Mouse (Mus musculus): ENCODE measurements at regions not wholly inside any gene's neighbourhood (a gene's known extent, or its start where the extent isn't known, plus 50 kb on each side); places are given as distances from the start of the nearest gene placed in this dataset.

DNA sequence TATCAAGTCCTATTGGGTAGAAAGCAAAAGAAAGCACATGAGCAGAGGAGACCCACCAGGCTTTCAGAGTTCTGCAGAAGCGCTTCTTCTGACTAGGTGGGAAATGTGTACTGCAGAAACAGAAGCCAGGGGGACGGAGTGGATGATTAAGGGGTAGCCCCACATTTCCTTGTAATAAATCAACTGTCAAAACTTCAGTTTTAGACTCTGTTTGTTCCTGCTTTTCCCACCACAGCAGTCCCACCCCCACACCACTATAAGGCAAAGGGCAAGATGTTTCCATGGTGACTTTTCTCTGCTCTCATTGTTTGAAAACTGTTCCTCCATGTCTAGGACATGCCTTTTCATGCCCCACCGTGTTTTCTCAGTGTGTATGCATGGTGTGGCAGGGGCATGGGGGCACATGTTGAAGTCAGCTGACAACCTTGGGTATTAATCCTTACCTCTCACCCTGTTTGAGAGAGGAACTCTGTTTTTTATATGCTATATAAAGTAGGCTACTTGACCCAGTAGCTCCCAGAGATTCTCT is 202.8 kb upstream of the Nr4a3 start:
- intact Hi-C loops (cut with DNase I; ENCODE audit: low total_unique reads), result no loop called here
- no peak for DNase-seq

DNA sequence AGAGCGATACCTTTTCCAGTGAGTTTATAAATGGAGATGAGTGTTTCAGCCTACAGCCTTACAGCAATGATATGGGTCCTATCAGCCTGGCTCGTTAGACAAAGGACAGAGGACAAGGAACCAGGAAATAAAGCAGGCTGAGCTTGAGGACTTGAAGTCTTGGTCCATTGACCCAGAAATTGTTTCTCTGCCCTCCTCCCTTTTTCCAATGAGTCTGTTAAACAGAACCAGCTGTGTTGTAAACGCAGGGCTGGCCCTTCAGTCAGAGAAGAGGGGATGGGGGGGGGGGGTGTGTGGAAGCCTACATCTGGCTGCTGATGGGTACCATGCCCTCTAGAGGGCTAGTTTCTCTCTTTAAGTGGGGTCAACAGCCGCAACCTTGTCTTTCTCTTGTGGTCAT is 199.7 kb upstream of the Nr4a3 start:
- intact Hi-C loops (cut with DNase I; ENCODE audit: low total_unique reads), result no loop called here
- no peak for DNase-seq

DNA sequence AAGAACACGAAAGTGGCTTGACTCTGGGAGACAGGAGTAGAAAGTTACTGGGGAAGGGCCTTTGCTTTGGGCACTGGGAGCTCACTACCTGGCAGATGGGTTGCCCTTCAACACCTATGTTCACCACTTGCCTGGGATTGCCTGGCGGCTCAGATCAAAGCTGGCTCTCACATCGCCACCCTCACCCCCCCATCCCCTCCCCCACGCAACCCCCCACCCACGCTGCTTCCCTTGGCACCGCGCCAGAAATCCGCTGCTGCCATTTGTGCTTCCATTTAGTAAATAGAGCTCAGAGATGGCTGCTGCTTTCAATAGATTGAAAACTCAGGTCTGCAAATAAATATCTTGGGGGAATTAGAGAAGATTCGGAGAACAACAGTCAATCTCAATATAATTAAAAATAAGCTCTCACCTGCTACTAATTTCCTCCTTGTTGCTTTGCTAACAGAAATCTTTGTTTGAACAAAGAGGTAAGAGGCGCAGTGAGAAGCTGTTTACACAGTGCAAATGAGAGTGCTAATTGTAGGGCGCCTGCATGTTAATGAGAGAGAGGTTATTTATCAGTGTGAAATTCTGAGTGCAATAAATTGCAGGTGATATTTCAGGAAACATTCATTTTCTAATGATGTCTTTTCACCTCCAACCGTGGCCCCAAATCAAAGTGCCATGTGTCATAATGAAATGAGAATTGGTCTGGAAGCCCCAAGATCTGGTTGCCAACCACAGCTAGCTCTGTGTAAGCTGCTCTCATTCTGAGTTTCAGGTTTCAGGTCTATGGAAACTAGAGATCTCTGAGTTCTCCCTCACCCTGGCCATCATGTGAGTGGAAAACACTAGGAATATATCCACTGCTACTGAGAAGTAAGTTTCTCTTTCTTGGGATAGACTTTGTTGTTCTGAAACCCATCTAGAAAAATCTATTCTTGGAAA is 198.3 kb upstream of the Nr4a3 start:
- DNase-seq, result no peak
- intact Hi-C loops (cut with DNase I; ENCODE audit: low total_unique reads), result no loop called here

DNA sequence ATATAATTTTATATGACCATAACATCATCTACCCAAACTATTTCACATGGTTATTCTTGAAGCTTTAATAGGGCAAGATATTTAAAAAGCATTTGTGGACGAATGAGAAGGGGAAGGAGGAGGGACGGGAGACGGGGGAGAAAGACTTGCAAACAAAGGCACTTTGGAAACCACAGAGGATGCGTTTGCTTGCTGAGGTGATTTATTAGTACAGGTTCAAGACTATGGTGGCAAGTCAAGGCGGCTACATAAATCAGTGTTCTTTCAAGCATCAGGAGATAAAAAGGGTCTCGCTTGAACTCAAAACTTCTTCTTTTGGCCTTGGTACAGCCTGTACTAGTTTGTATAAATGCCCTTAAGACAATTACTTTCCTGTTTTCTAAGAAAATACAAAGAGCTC is 183.8 kb upstream of the Nr4a3 start:
- DNase-seq, result no peak
- intact Hi-C loops (cut with DNase I; ENCODE audit: low total_unique reads), result no loop called here

DNA sequence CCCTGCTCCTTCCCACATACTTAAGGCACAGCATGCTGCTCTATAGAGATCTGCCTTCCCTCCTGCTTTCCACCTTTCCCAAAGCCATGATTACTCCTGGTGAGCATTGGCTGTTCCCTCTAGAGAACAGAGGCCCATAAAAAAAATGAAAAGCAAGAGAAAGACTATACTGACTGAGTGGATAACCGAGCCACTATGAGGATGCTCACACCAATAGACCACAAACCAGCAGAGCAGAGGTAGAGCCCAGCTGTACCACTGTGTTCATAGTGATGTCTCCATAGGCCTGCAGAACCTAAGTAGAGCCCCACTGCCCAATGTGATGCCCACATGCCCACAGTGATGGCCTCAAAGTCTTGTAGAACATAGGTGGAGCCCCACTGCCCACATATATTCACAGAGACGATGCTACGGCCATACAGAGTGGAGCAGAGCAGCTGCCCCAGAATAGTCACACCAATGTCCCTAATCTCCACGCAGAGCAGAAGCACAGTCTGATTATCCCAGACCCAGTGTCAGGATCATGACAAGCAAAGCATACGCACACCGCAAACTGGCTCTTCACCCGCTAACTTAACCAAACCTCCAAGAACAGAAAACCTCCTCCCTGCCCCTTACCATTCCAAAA is 174.8 kb upstream of the Nr4a3 start:
- intact Hi-C loops (cut with DNase I; ENCODE audit: low total_unique reads), result no loop called here
- no peak for DNase-seq

DNA sequence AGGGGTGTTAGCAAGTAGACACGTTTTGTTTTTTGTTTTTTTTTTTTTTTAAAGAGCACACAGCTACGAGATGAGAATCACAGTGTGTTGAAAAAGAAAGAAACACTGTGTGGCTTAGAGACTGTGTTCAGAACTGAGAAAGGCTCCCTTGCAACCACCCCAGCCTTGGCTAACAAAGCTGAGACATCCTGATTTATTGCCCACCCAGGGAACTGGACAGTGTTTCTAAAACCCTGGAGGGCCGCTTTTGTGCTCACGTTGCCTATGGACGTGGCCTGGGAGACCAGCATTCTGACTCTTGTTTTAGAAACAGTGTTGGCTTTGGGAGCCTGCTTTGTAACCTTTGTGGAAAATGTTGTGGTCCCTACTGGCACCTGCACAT is 174.3 kb upstream of the Nr4a3 start:
- intact Hi-C loops (cut with DNase I; ENCODE audit: low total_unique reads), result no loop called here

DNA sequence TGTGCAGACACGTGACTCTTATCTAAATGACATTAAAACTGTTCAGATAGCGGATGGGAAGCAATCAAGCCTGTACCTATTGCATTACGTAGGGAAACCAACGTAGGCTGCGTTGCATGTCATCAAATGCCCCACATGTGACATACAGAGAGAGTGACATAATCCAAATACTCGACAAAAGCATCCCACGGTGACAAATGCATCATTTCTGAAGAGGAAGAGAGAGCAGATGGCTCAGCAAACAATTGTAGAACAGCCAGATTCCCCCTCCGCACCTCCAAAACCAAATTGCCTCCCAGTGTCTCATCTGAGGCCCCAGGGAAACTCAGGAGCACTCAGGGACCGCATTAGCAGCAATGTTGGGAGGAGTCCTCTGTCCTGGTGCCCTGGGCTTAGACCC is 163.4 kb upstream of the Nr4a3 start:
- DNase-seq, result no peak
- intact Hi-C loops (cut with DNase I; ENCODE audit: low total_unique reads), result no loop called here

More for the DNA sequence above, 174.3 kb upstream of the Nr4a3 start:
- no peak for DNase-seq

DNA sequence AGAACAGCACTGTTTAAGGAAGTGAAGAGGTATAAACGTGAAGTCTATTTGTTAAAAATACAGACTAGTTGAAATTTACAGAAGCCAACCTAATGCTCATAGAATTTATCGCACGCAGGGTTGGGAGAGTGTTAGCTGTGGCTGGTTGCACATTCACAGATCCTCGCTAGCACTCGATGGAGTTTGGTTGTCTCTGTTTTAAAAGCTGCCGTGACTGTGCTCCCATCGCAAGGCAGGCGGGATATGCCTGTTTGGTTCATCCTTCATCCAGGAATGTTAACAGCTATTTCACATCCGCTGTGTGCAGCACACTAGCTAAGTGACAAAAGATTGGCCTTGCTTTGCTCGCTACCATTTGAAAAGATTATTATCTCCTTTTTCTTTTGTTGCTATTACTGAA is 162.9 kb upstream of the Nr4a3 start:
- no peak for DNase-seq
- intact Hi-C loops (cut with DNase I; ENCODE audit: low total_unique reads), result no loop called here

DNA sequence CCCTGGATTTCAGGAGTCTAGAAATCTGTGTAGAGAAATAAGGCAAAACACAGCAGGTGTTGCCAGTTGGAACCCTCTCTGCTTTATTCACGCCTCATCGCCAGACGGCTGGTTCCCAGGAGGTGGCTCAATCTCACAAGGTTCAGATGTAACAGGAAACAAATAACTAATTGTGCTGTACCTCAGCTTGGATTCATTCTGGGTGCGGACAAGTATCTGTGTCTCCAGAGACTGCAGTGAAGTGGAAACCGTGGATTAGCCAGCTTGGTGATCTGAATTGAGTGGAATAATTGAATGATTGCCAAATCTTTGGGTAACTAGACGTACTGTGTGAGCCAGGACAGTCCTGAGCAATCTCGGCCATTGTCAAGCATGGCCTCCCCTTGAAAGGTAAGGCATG is 145.4 kb upstream of the Nr4a3 start:
- DNase-seq, result no peak
- intact Hi-C loops (cut with DNase I; ENCODE audit: low total_unique reads), result no loop called here

DNA sequence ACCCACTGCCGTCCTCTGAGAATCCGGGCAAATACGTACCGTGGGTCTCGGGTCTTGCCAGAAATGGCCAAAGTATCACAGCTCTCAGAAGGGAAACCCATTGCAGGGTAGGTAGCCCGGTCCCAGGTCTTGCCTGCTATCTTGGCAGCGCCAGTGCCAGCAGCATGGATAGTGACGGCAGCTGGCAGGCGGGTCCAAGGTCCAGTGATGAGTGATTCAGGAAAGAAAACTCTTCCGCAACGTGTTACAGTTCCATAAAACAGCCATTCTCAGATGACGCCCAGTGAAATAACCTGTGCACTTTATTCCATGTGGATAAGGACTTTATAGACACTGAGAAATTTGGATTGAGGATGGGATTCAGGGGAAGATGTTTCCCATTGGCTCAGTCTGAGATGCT is 142.2 kb upstream of the Nr4a3 start:
- DNase-seq, result no peak
- intact Hi-C loops (cut with DNase I; ENCODE audit: low total_unique reads), result no loop called here

DNA sequence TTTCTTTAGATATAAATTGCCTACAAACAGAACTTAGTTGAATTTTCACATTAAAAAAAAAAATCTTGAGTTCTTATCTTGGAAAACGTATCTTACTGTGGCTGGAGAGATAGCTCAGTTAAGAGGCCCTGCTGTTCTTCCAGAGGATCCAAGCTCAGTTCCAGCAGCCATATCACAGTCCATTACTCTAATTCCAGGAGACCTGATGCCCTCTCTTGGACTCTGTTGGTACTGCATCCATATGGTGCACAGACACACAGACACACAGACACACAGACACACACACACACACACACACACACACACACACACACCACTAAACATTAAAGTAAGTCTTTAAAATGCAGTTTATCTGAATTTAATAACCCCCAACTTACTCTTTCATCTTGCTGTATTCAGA is 132.7 kb upstream of the Nr4a3 start:
- DNase-seq, result no peak
- intact Hi-C loops (cut with DNase I; ENCODE audit: low total_unique reads), result no loop called here

DNA sequence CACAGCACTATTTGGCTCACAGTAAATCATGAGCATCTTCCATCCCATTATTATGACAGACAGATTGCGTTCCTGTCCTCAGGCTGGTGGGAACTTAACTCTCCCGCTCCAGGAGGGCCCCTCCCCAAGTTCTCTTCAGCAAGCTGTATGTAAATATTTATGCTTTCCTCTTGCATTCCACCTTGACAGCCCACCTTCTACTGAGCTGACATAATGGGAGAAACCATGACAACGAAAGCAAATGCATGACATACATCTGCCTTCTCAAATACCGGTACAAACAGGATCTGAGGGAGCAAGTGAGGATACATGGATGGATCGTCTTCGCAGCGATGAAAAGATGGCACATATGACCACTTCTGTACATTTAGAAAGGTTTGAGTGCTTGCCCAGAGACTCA is 125.4 kb upstream of the Nr4a3 start:
- no peak for DNase-seq
- intact Hi-C loops (cut with DNase I; ENCODE audit: low total_unique reads), result no loop called here

DNA sequence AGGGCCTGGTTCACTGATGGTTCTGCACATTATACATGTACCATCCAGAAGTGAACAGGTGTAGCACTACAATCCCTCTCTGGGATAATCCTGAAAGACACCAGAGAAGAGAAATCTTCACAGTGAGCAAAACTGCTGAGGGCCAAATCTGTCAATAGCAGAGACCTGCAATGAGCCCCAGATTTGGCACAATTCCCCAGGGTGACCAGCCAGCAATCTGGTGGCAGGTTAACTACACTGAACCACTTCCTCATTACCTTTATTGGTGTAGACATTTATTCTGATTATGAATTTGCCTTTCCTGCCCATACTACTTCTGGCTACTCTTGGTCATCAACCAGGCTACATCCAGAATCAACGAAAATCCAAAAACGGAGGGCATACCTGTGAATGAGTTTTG is 113.5 kb upstream of the Nr4a3 start:
- DNase-seq, result no peak
- intact Hi-C loops (cut with DNase I; ENCODE audit: low total_unique reads), result no loop called here

DNA sequence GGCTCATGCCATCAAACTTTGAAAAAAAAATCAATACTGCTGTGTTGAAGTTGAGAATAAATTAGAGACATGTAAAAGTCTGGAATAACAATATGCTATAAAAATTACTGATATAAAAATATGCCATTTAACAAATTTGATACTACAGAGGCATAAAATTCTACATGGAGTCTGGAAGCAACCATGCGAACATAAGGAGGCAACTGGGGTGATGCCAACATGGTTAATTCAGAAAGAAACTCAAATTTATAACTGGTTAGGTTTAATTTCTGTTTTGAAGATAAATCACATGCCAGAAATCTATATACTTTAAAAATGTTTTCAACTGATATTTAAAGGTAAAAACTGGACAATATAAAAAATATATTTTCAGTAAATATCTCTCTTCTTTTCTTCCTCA is 111.4 kb upstream of the Nr4a3 start:
- intact Hi-C loops (cut with DNase I; ENCODE audit: low total_unique reads), result no loop called here
- no peak for DNase-seq

DNA sequence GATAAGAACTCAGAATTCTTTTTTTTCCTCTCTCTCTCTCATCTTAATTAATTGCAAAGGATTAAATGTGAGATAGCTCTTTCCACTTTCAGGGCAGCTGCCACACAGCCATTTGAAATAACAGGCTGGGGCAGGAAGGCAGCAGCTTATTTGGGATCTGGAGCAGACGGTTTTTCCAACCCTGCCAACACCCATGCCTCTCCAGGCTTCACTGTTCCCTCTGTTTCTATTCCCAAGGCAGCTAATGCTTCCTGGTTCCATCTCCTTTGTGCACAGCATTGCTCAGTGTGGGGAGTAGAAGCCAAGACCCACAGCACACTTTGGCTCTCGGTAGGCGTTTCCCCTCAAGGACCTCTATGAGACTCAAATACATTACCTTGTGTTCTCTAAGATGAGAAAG is 109.4 kb upstream of the Nr4a3 start:
- no peak for DNase-seq
- intact Hi-C loops (cut with DNase I; ENCODE audit: low total_unique reads), result no loop called here

DNA sequence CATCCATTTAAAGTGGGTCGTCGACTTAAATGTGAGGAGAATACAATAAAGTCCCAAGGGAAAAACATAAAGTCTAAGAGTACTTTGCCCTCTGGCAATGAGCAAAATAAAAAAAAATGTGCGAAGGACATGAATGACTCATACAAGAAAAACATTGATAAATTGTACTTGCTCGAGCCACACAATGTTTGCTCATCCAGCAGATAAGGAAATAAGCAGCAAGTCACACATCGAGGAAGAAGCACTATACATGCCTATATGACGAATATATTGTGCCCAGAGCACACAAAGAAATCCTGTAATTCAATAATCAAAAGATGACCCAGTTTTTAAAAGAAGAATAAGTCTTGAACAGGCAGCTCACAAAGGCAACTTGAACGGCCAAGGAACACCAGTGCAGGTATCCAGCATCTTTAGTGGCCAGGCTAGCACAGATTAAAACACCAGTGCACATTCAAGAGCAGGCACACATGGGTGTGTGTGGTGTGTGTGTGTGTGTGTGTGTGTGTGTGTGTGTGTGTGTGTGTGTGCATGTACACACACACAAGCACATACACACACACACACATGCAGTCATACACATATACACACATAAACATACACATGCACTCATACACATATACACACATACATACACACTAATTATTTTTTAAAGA is 108.4 kb upstream of the Nr4a3 start:
- intact Hi-C loops (cut with DNase I; ENCODE audit: low total_unique reads), result no loop called here
- no peak for DNase-seq

DNA sequence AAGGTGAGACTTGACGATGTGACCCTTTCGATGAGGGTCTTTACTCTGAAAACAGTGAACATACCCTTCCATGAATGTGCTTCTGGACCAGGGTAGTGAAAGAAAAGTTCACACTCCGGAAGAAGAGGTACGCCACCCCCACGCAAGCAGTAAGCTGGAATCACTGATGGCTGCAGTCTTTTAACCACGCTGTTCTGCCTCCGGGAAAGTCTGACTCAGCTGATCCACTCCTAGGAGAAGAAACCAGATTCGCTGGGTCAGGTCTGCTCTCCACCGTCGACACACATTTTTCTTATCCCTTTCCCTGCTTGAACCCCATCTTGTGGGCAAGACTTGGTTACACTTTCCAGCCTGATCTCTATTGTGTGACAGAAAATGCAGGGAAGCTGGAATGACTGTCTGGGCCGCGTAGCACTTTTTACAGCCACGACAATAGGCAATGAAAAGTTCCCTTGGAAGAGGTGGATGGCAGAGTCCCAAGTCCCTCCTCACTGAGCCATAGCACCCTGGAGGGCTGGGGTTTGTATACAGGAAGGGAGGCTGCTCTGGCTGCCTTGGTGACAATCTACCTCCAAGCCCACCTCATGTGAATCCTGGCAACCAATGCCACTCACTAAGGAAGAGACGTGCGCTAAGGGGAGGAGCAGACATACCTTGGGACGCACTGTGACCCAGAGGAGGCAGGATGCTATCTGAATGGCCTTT is 96.9 kb upstream of the Nr4a3 start:
- peak; percentile 27 for DNase-seq
- intact Hi-C loops (cut with DNase I; ENCODE audit: low total_unique reads), result no loop called here

DNA sequence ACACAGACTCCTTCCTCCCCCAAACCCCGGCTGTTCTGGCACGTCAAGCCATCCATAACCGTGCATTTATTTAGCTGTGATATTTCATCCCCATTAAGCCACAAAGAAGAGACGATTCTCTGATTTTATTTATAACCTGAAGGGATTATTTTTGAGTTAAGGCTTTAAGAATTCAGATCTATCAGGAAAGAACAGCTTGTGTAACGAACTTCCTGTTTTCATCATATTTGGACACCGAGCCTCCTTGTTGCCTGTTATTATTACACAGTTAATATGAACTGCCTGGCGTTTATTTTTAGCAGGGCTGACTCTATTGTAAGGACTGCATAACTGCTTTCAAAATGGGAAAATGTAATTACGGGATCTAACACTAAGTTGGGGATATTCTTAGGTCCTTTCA is 96.2 kb upstream of the Nr4a3 start:
- no peak for DNase-seq
- intact Hi-C loops (cut with DNase I; ENCODE audit: low total_unique reads), result no loop called here

DNA sequence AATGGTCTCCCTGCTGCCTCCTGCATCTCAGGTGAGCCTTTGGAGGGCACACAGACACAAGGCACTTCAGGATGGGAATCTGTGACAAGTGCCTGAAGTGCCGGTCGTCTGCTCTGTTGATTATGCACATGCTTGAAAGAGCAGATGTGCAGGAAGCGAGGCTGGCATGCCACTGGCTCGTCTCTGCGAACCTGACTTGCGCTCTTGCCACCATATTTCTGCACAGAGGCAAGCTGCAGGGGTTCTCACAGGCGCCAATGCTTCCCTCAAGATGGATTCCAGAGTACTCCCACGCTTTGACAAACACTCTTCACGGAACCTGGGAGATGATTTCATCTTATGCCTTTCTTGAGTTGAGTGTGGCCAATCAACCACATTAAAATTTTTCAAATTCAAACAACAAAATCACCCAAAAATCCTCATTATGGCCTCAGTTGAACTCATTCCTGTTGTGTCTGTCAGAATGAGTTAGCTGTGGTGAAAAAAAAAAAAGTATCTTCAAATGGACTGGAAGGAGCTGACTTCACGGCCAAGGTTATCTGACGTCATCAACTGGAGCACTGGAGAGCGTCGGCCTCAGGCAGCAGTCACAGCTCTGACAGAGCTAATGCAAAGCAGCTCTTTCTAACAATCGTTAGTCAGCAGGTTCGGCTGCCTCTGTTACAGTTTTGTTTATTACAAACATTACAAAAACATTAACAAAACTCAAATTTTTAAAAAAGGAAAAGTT is 90.2 kb upstream of the Nr4a3 start:
- no peak for DNase-seq

More for the DNA sequence above, 90.2 kb upstream of the Nr4a3 start:
- intact Hi-C loops (cut with DNase I; ENCODE audit: low total_unique reads), result no loop called here

All from gastrocnemius, postnatal 14 days (tissue).